Mouse (Mus musculus): ENCODE results near the gene Jade1. TPM values are rescaled to one million over a fixed set of nuclear protein-coding genes. Genes with fewer than 3 reads are reported as not detected.

Gene Jade1
- polyA plus RNA-seq, 1 experiment from 2014 or later = 17.7 TPM

DNA sequence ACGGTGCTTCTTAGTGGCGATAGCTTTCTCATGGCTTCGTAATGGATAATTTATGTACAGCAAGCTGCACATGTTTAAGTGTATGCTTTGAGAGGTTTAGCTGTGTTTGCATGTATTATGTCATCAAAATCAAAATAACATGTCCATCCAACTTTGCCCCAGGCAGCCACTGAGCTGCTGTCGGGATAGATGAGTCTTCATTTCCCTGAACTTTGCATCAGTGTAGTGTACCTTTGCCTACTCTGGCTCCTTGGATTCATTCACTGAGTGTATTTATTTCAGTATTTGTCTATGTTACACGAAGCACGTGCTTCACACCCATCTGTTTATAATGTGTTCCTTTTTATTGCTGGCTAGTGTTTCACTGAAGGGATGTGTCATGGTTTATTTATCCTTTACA is 30.8 kb downstream of the Jade1 start:
- H3K4me1 ChIP-seq = peaks cover 13% of the 10 kb centered on the region
- no peaks in the 10 kb centered on the region for H3K9me3 ChIP-seq (replicated peaks)
- 93% methylated on average over 6 of the region's 6 CpGs for WGBS
- H3K27me3 ChIP-seq (ENCODE audit: low read depth, poor library complexity, severe bottlenecking) = no peaks in the 10 kb centered on the region
- H3K36me3 ChIP-seq = peaks cover 46% of the 10 kb centered on the region
- no peak for DNase-seq (ENCODE audit: low spot score)
- no peak overlapping the region for H3K27ac ChIP-seq (replicated peaks)
- H3K4me3 ChIP-seq = no peak overlapping the region

DNA sequence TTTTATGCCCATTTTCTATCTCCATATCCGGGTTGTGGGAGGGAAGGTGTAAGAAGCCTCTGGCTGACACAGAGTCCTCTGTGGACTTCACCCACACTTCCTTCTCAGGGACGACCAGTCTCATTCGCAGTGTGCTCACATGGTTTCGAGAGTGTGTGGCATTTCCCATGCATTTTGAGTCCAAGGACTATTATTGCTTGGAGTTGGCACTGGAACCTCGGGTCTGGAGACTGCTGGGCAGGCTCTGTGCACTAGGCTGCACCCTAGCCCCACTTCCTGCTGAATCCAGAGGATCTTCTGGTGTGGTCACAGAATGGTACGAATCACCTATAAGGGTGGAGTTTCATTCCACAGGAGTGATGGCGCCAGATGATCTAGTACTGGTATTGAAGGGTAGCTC is 31.4 kb downstream of the Jade1 start:
- Histone ChIP-seq H3K27me3 (ENCODE audit: low read depth, poor library complexity, severe bottlenecking) (no peaks in the 10 kb centered on the region), H3K36me3 (peaks cover 48% of the 10 kb centered on the region), H3K9me3 (replicated peaks) (no peaks in the 10 kb centered on the region), H3K4me1 (peaks cover 7% of the 10 kb centered on the region), H3K4me3 (no peak overlapping the region), H3K27ac (replicated peaks) (no peak overlapping the region)
- 88% methylated on average over 7 of the region's 7 CpGs for WGBS
- DNase-seq (ENCODE audit: low spot score) = no peak

DNA sequence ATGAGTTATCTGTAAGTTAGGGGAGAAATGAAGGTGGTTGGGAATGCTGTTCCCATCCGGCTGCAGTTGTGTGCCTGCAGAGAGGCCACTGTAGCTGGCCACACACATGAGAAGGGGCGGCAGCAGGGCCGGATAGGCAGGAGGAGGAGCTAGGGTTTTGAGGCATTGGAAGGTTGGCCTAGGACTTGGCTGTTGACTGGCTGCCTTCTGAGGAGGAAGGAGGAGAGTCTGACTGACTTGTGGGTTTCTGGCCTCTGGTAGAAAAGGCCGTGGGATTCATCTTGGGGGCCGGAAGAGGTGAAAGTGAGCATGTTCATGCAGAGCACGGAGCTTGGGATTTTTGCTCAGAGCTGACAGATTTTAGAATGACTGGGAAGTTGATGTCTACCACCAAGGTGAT is 32.1 kb downstream of the Jade1 start:
- Histone ChIP-seq H3K4me3 (no peak overlapping the region), H3K4me1 (peaks cover under 1% of the 10 kb centered on the region; the same call in 1 of the 2 replicates), H3K9me3 (replicated peaks) (no peaks in the 10 kb centered on the region), H3K36me3 (peaks cover 55% of the 10 kb centered on the region), H3K27ac (replicated peaks) (no peak overlapping the region), H3K27me3 (ENCODE audit: low read depth, poor library complexity, severe bottlenecking) (no peaks in the 10 kb centered on the region)
- 69% methylated on average over 6 of the region's 6 CpGs for WGBS
- DNase-seq (ENCODE audit: low spot score) = no peak

DNA sequence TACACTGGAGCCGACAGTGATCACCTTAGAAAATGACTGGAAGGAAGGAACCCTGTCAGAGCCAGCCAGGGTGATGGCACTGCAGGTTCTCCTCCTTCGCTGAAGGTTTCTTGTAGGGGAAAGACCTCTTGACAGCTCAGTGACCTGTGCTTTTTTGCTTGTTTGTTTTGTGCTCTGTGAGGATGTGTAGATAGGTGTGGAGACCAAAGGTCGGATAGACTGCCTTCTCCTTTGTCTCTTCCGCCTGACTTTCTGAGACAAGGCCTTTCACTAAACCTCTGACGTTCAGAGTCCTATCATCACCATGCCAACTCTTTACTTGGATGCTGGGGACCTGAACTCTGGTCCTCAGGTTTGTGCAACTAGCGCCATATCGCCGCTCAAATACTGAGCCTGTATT is 33.0 kb downstream of the Jade1 start:
- Histone ChIP-seq H3K4me1 (no peaks in the 10 kb centered on the region; the same call in 1 of the 2 replicates), H3K4me3 (no peak overlapping the region), H3K36me3 (peaks cover 61% of the 10 kb centered on the region), H3K9me3 (replicated peaks) (no peaks in the 10 kb centered on the region), H3K27ac (replicated peaks) (no peak overlapping the region), H3K27me3 (ENCODE audit: low read depth, poor library complexity, severe bottlenecking) (no peaks in the 10 kb centered on the region)
- 76% methylated on average over 8 of the region's 8 CpGs for WGBS
- no peak for DNase-seq (ENCODE audit: low spot score)

DNA sequence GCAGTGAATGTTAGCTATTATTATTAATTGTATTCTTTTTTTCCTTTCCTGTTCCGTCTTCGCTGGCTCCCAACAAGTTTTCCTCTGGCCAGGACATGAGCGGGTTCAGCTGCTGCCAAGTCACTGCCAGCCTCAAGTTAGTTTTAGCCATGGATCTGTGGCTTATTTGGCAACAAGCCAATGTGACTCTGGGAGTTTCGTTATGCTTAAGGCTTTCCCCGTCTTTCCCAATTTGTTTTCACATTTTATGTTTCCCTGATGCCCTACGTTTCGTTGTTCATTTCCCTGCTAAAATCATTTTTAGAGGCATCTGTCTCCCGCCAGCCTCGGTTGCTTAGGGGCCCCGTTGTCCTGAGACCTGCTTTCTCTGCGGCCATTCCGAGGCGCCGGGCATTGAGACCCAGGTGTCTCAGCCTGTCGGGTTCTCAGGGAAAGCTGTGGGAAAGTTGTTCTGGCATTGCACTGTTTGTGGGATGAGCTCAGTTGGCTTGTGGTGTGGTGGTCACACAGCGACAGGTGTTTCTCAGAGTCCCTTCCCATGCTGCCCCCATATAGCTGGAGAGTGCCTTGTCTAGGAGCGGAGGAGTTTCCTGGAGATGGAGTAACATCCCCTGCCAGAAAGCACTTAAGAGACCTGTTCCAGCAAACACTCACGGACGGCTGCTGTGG is 33.8 kb downstream of the Jade1 start:
- Histone ChIP-seq H3K27me3 (ENCODE audit: low read depth, poor library complexity, severe bottlenecking) (no peaks in the 10 kb centered on the region), H3K4me1 (no peaks in the 10 kb centered on the region; the same call in 1 of the 2 replicates), H3K4me3 (no peak overlapping the region), H3K36me3 (peaks cover 65% of the 10 kb centered on the region), H3K9me3 (replicated peaks) (no peaks in the 10 kb centered on the region), H3K27ac (replicated peaks) (no peak overlapping the region)
- 94% methylated on average over 19 of the region's 19 CpGs for WGBS
- DNase-seq (ENCODE audit: low spot score) = no peak

DNA sequence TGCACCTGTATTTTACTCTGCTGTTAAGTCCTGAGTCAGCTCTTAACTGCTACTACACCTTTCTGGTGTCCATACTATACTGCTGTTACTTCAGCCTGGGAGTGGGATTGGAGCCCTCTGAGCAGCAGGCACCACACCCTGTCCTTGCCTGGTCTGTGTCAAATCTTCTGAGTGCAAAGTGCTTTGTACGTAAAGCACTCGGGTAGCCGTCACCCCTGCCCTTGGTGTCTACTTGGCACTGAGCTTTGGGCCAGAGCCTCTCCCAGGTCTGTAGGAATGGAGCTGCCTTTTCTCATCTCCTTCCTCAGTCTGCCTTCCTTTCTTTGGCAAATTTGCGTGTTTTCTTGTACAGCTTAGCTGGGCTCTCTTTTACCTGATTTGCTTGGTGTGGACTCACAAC is 34.5 kb downstream of the Jade1 start:
- DNase-seq (ENCODE audit: low spot score) = no peak
- no peaks in the 10 kb centered on the region; the same call in 1 of the 2 replicates for H3K4me1 ChIP-seq
- no peaks in the 10 kb centered on the region for H3K9me3 ChIP-seq (replicated peaks)
- H3K27me3 ChIP-seq (ENCODE audit: low read depth, poor library complexity, severe bottlenecking) = no peaks in the 10 kb centered on the region
- H3K36me3 ChIP-seq = peaks cover 70% of the 10 kb centered on the region
- WGBS = 97% methylated on average over 4 of the region's 4 CpGs
- H3K27ac ChIP-seq (replicated peaks) = no peak overlapping the region
- H3K4me3 ChIP-seq = no peak overlapping the region

DNA sequence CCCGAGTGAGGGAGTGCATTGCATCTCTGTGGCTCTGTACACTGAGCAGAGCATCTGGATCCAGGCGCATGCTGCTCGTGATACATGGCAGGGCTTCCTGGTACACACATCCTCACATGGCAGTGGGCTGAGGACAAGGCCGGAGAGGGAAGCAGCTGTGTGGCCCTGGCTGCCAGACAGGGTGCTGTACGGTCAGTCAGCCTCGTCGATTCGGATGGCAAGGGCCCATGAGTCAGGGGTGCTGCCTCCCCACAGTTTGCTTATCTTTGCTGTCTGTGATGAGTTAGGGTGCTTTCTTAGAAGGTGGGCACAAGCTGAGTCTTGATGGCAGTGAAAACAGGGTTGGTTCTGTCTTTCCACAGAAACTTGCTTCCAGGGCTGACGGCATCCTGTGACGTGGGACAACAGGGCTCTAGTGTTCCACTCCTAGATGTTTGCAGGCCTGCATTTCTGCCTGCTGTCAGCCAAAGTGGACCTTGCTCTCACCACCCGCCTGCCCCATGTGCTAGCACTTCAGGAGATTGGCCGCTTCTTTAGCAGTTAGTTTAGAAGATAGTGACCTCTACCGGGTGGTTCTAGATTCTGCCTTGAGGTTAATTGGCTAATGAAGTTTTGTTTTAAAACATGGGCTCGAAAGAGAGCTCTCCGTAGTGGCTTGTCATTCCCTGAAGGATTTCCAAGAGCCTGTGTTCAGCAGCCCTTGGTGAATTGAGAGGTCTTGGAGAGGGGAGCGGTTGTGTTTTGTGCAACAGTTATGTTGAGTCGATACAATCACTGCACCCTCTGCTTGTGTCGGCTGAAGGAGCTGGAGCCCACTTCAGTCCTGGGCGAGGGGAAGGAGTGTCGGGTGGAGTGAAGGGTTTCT is 35.4 kb downstream of the Jade1 start:
- peaks cover 77% of the 10 kb centered on the region for H3K36me3 ChIP-seq
- no peak for DNase-seq (ENCODE audit: low spot score)

DNA sequence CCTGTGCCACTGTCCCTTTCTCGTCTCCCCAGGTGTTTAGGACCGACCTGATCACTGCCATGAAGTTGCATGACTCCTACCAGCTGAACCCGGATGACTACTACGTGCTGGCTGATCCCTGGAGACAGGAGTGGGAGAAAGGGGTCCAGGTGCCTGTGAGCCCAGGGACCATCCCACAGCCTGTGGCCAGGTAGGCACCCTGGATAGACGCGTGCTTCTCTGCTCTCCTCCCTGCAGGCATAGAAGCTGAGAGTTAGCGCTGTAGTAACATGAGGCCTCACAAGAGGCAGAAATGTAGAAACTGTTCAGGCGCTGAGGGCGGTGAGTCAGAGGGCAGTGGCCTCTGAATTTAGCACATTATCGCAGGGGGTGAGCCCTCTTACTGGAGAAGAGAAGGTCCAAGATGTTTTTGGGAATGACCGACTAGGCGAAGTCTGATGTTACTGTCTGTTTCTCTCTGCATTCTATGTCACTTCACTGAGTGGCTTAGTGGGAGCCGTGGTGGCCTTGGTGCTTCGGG is 36.2 kb downstream of the Jade1 start:
- 92% methylated on average over 14 of the region's 14 CpGs for WGBS
- H3K36me3 ChIP-seq = peaks cover 84% of the 10 kb centered on the region
- no peak for DNase-seq (ENCODE audit: low spot score)

More for the DNA sequence above, 35.4 kb downstream of the Jade1 start:
- no peaks in the 10 kb centered on the region for H3K9me3 ChIP-seq (replicated peaks)
- no peak overlapping the region for H3K27ac ChIP-seq (replicated peaks)
- no peak overlapping the region for H3K4me3 ChIP-seq
- no peaks in the 10 kb centered on the region; the same call in 1 of the 2 replicates for H3K4me1 ChIP-seq
- 91% methylated on average over 20 of the region's 20 CpGs for WGBS
- no peaks in the 10 kb centered on the region for H3K27me3 ChIP-seq (ENCODE audit: low read depth, poor library complexity, severe bottlenecking)

DNA sequence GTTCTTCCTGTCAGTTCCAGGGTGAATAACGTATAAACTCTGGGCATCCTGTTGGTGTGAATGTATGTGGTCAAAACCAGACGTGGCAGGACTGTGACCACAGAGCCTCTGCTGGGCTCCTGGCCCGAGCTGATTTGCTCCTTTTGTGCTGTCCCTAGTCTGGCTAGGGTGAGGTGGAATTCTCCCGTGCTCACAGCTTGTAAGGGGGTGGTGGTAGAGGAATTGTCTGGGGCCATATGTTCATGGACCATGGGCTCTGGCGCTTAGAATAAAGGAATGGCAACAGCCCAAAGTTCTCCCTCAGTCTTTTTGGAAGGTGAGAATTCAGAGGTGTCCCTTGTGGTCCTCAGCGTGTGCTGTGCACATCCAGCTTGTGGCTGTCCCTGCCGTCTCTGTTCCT is 37.3 kb downstream of the Jade1 start:
- Histone ChIP-seq H3K9me3 (replicated peaks) (no peaks in the 10 kb centered on the region), H3K4me3 (no peak overlapping the region), H3K27ac (replicated peaks) (no peak overlapping the region), H3K27me3 (ENCODE audit: low read depth, poor library complexity, severe bottlenecking) (no peaks in the 10 kb centered on the region), H3K4me1 (no peaks in the 10 kb centered on the region), H3K36me3 (peaks cover 95% of the 10 kb centered on the region)
- WGBS = 84% methylated on average over 7 of the region's 7 CpGs
- no peak for DNase-seq (ENCODE audit: low spot score)

More for the DNA sequence above, 36.2 kb downstream of the Jade1 start:
- no peak overlapping the region for H3K27ac ChIP-seq (replicated peaks)
- H3K4me1 ChIP-seq = no peaks in the 10 kb centered on the region; the same call in 1 of the 2 replicates
- no peaks in the 10 kb centered on the region for H3K9me3 ChIP-seq (replicated peaks)
- H3K4me3 ChIP-seq = no peak overlapping the region
- no peaks in the 10 kb centered on the region for H3K27me3 ChIP-seq (ENCODE audit: low read depth, poor library complexity, severe bottlenecking)

DNA sequence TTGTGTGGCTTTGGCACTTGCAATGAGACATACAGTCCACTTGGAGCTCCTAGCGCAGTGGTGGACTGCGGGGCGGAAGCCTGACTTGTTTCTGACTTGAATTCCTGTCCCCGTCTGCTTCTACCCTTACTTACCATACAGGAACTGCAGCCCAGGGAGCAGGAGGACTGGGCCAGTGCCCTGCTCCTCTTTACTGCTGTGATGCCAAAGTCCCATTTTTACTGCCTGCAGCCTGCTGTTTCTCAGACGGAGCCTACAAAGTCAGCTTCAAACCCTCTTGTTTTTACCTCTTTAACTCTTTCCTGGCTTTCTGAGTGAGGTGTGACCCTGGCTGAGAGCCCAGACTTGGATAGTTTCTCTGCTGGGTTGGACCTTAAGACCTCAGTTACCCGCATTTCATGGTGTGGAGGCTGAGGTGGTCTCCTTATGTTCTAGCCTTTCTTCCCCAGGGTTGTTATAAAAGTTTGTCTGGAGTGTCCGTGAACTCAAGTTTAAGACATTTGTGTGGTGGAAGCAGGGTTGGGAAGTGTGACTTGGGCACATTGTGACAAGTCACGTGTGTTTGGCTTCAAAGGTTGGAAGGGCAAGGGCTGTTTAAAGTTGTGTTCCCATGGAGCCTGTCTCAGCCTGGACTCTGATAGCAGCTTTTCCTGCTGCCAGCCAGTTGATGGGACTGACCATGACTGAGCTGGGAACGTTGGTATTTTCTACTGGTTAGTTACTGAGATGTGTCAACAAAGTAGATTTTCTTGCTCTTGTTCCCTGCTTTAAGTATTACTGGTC is 38.8 kb downstream of the Jade1 start:
- no peak for DNase-seq (ENCODE audit: low spot score)
- Histone ChIP-seq H3K9me3 (replicated peaks) (no peaks in the 10 kb centered on the region), H3K27me3 (ENCODE audit: low read depth, poor library complexity, severe bottlenecking) (no peaks in the 10 kb centered on the region), H3K36me3 (peaks cover 99% of the 10 kb centered on the region), H3K4me3 (no peak overlapping the region), H3K27ac (replicated peaks) (no peak overlapping the region), H3K4me1 (0 out of 2 replicates have a peak, but pooled peaks cover under 1% of the 10 kb centered on the region)
- 89% methylated on average over 9 of the region's 9 CpGs for WGBS

DNA sequence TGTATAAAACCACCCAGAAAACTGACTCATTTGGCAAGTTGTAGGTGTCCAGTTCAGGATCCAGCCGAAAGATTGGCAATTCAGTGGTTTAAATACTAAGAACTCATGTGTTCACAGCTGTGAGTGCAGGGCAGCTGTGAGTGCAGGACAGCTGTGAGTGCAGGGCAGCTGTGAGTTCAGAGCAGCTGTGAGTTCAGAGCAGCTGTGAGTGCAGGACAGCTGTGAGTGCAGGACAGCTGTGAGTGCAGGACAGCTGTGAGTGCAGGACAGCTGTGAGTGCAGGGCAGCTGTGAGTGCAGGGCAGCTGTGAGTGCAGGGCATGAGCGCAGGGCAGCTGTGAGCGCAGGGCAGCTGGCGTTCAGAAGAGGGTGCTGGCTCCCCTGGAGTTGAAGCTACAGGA is 39.5 kb downstream of the Jade1 start:
- WGBS = 94% methylated on average over 4 of the region's 4 CpGs

DNA sequence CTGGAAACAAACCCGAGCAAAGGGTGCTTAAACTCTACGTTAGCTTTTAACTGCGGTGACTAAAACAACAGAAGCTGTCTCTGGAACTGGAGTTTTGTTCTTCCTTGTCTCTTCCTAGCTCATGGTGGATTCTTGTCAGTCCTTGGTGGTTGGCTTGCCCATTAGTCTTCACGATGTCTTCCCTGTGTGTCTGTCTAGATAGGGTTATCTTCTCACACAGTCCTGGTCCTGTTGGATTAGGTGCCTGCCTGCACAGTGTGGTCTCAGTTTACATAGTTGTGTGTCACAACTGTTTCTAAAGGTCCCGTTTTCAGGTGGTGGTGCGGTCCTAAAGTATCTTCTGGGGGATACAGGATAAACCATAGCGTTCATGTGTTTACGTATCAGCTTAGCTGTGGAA is 41.5 kb downstream of the Jade1 start:
- WGBS = 94% methylated on average over 8 of the region's 8 CpGs
- no peaks in the 10 kb centered on the region for H3K9me3 ChIP-seq (replicated peaks)
- no peak for DNase-seq (ENCODE audit: low spot score)
- H3K4me1 ChIP-seq = peaks cover 4% of the 10 kb centered on the region; the same call in 1 of the 2 replicates
- peaks cover 95% of the 10 kb centered on the region for H3K36me3 ChIP-seq
- no peak overlapping the region for H3K27ac ChIP-seq (replicated peaks)
- H3K27me3 ChIP-seq (ENCODE audit: low read depth, poor library complexity, severe bottlenecking) = no peaks in the 10 kb centered on the region
- H3K4me3 ChIP-seq = no peak overlapping the region

More for the DNA sequence above, 39.5 kb downstream of the Jade1 start:
- no peak for DNase-seq (ENCODE audit: low spot score)
- Histone ChIP-seq H3K9me3 (replicated peaks) (no peaks in the 10 kb centered on the region), H3K4me3 (no peak overlapping the region), H3K4me1 (peaks cover 4% of the 10 kb centered on the region; the same call in 1 of the 2 replicates), H3K36me3 (peaks cover 99% of the 10 kb centered on the region), H3K27me3 (ENCODE audit: low read depth, poor library complexity, severe bottlenecking) (no peaks in the 10 kb centered on the region), H3K27ac (replicated peaks) (no peak overlapping the region)
